Mouse (Mus musculus): ENCODE results near the gene Ranbp6. TPM values are rescaled to one million over a fixed set of nuclear protein-coding genes. Genes with fewer than 3 reads are reported as not detected.

The Ranbp6 gene
- polyA plus RNA-seq (2012; rRNA removed), result 0.22 and 0.26 TPM in 2 replicates

DNA sequence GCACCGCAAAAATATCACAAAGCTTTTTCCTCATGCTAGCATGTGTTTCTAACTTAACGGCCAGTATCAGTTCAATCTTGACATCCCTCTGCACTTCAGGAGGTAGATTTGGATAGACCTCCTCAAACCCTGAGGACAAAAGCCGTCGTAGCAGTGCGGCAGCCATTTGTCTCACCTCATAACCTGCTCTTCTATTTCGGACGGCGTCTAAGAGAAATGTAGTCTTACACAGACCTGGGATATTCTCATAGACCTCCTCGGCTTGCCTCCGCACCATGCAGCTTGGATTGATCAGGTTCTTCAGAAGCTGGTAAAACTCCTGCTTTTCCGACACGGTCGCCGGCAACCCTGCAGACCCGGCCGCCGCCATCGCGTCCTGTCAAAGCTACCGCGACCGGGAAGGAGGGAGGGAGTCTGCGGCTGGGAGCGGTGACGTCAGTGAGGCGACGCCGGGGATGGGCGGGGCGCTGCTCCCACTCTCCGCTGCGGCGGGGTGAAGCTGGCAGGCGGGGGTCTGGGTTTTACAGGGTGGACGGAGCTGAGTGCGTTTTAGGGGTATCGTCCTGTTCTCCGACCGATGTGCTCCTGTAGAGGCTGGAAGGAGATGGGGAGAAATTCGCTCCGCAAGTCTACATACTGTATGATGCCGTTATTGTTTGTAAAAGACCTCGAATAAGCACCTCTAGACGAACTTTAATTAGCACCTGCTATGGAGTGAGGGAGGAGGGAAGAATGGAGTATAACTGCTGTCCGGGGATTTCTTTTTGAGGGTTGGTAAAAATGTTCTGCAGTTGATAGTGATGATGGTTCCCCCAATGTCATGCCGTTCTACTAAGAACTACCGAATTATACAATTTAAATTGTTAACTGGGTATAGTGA lies at the start of gene Ranbp6:
Gene Ranbp6, minus strand, starts transcription at position 394 of the 880 bp plus-strand sequence.

DNA sequence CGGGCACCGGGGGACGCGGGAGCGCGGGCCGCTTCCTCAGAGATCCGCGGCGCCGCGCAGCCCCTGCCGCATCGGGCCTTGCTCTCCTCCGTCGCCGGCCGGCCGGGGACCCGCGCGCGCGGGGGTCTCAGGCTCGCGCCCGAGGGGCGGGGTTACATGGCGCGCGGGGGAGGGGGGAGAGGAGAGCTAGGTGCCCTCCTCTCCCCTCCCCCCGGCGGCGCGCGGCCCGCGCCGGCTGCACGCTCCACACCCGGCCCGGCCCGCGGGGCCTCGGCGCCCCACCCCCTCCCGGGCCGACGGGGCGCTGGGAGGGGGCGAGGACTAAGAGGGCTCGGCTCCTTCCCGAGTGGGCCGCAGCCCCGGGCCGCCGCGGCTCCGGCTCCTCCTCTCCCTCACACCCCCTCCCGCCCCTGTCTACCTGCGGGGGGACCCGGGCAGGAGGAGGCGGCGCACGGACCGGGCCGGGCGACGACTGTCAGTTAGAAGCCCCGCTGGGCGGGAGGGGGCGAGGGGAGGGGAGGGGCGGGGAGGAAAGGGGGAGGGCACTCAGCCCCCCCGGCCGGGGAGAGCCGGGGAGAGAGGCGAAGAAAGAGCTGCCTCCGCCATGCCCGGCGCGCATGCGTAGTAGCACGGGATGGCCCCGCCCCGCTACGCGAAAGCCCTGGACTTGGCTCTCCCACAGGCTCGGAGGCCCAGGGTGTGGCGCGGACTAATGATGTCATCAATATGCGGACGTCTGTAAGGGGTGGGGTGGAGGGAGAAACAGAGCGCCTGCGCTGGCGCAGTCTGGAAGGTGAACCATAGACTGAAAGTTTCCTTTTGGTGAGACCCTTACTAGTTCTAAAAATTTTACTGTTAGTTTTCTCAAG lies 6.6 kb downstream of the Ranbp6 start, which contains the start of gene 9930021J03Rik:
Gene 9930021J03Rik, minus strand, starts transcription at position 73 of the 869 bp plus-strand sequence.

Other genes with a start within 250 kb of the Ranbp6 start
- 12.2 and 14.4 TPM in 2 replicates for gene Ermp1, start 164.6 kb downstream of the Ranbp6 start, polyA plus RNA-seq (2012; rRNA removed)
- gene Mlana, start 115.2 kb downstream of the Ranbp6 start, polyA plus RNA-seq (2012; rRNA removed), result not detected in 2 replicates
- gene 9930021J03Rik, start 7.0 kb downstream of the Ranbp6 start, polyA plus RNA-seq (2012; rRNA removed), result 0.31 and 0.66 TPM in 2 replicates
- 6.7 and 7.6 TPM in 2 replicates for gene Il33, start 112.1 kb upstream of the Ranbp6 start, polyA plus RNA-seq (2012; rRNA removed)
- not detected in 2 replicates for gene Trpd52l3, start 190.8 kb upstream of the Ranbp6 start, polyA plus RNA-seq (2012; rRNA removed)
- 14.2 and 21.6 TPM in 2 replicates for gene Uhrf2, start 217.5 kb upstream of the Ranbp6 start, polyA plus RNA-seq (2012; rRNA removed)

Data from stomach, adult 2 months (tissue).